Mouse (Mus musculus) hindlimb bud, embryonic 11.5 days (tissue): ENCODE results near the gene Gm10447.

ENCODE experiments used
- DNase-seq: peaks from one replicate; pipeline ENCODE4 v3.0.0-alpha.2; 2012; ENCODE audit warnings: low read depth, low spot score; ENCODE audit errors: extremely low spot score

Gene Gm10447

DNA sequence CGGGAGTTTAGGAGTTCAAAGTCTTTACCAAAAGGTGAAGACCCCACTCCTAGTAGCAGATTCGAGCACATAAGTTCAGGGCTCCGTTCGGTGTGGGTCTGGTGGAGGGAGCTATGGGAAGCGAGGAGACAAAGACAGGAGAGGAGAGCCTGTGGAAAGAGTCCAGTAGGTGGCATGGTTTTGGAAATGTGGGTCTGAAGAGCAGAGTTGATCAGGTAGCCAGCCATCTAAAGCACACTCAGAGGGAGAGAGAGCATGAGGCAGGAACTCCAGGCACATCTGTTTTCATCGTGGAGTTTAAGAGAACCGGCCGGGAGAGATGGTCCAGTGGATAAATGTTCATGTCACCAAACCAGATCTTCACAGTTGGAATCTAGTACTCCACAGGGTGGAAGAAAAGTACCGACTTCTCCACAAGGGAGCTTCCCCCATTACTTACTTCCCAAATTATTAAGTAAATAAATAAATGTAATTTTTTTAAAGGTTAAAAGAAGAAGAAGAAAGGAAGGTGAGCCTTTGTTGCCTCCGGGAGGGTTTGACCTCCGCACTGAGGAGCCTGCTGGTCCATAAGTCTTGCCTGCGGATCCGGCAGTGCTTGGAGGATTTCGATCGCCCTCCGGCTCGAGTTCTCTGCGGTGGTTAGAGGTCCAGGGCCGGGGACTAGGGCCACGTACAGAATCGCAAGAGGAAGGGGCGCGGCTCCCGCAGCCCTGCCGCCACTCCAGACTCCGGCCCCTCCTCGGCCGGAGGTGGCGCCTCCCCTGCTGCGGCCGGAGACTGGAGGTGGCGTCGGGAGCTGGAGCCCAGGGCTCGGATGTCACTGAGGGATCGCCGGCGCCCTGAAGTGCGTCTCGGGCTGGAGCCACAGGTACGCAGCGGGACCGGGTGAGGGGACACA, at the start of gene Gm10447, which contains the start of gene Shroom1:
TSS of gene Gm10447 (minus strand) at position 637 of the 898 bp plus-strand sequence.
TSS of gene Shroom1 (plus strand) at position 732 of the 898 bp plus-strand sequence.
- DNase-seq, result no peak

DNA sequence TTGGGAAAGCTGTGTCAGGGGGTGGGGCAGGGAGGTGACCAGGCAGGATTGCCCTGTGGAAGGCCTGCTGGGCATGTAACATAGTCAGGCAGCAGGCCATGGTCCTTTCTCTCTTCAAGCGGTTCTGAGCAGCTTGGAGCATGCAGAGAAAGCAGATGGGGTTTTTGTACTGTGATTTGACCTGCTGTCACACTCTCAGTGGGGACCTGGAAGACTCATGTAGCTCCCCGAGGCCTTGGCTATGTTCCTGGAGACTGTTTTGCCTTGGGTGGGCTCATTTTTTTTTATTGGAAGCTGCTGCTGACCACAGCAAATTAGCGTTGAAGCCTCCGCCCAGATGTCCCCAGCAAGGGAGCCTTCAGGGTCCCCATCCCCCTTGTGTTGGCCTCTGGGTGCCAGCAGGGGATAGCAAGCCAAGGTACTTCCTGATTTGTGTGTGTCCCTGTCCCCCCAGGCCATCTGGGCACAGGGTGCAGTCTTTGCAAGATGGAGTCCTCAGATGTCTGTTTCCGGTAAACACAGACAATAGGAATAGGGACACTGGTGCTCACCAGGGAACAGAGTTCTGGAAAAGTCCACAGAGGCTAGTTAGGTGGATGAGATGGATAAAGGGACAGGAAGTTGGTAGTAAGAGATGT, 48.2 kb upstream of the Gm10447 start:
- DNase-seq, result no peak

DNA sequence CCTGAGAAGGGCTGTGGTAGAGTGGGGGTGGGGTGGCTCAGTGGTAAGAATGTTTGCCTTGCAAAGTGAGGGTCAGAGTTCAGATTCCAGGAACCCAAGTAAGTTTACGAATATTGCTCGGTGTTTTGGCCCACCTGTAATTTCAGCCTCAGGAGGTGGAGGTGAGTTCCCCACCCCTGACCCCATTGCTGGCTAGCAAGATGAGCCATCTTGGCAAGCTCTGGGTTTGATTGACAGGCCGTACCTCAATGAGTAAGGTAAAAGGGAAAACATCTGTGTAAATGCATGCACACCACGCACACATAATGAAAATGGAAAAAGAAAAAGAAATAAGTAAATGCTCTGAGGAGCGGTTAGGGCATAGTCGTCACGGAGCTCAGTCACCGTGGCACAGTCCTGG, 47.5 kb upstream of the Gm10447 start:
- no peak for DNase-seq

DNA sequence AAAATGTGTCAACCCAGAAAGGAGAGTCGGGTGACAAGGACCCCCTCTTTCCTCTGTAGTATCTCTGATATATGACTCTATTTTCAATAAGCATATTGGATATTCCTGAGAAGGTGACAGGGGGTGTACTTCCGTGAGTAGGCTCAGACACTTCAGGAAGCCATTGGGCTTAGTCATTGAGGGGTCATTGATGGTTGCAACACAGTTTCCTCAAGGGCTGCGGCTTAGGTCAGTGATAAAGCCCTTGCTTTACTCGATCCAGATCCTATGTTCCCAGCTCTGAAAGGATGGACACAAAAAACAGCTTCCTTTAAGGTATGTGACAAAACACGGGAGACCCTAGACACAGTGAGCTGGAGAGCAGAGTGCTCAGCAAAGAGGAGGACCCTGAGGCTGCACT, 46.8 kb upstream of the Gm10447 start:
- no peak for DNase-seq

DNA sequence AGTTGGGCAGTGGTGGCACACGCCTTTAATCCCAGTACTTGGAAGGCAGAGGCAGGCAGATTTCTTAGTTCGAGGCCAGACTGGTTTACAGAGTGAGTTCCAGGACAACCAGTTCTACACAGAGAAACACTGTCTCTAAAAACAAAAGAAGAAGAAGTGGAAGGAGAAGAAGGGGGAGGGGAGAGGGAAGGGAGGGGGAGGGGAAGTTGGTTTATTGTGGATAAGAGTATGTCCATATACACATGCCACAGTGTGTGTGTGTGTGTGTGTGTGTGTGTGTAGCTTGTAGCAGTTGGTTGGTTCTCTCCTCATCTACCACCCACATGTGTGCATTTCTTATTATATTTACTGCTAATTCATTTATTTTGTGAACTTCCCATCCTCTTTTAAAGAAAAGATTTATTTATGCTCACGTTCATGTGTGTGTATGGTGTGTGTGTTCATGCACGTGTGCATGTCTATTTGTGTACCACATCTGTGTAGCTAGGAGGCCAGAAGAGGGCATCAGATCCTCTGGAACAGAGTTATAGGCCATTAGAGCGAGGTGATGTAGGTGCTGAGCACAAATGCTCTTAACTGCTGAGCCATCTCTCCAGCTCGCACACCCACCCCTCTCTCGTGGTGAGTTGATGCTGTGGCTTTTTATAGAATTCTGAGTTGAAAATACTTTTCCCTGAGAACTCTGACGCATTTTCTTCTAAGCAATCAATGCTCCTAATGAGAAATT, 45.3 kb upstream of the Gm10447 start:
- no peak for DNase-seq

DNA sequence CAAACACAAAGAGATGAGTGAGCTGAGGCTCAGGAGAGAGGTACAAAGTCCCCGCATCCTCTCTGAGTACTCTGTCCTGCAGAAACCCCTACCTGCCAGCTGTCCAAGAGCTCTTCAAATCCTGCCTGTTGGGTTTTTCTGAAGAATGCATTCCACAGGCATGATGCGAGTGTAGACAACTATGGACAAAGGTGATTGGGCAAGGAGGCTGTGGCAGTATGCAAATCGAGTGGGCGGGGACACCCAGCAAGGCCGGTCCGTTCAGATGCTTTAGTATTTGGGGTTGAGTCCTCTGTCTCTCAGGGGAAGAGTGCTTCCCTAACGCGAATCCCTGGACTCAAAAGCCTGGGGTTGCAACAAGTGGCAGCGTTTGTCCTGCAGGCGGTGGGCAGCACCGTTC, 43.7 kb upstream of the Gm10447 start:
- no peak for DNase-seq

DNA sequence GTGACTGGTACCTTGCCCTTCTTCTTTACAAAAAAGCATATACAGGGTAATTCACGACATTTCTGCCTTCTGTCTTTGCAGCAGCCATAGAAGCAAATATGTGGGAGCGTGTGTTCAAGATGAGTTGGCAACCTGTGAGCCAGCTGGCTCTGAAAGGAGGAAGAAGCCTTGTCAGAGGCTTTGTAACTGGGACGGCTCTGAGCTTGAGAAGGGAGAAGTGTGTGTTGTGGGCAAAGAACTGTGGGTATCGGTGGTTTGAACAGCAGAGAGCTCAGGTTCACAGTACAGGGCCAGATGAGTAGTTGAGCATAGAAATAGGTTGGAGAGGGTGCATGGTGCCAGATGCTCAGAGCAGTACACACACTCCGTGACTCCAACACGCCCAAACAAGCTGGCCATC, 40.0 kb upstream of the Gm10447 start:
- no peak for DNase-seq

DNA sequence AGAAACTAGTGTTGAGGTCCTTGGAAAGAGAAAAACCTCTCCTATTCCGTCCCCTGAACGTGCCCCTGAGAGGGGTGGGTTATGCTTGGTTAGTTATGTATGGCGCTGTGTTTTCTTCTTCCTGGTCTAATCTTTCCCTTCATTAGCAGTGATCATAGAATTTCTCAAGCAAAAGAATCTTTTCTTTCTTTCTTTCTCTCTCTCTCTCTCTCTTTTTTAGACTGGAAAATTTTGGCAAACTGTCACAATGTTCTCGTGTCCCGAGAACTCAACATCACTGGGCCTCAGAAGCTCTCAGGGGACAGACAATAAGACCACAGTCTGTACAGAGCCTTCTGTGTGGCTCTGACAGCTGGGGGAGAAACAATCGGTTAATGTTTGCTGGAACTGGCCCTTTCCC, 38.5 kb upstream of the Gm10447 start:
- no peak for DNase-seq

DNA sequence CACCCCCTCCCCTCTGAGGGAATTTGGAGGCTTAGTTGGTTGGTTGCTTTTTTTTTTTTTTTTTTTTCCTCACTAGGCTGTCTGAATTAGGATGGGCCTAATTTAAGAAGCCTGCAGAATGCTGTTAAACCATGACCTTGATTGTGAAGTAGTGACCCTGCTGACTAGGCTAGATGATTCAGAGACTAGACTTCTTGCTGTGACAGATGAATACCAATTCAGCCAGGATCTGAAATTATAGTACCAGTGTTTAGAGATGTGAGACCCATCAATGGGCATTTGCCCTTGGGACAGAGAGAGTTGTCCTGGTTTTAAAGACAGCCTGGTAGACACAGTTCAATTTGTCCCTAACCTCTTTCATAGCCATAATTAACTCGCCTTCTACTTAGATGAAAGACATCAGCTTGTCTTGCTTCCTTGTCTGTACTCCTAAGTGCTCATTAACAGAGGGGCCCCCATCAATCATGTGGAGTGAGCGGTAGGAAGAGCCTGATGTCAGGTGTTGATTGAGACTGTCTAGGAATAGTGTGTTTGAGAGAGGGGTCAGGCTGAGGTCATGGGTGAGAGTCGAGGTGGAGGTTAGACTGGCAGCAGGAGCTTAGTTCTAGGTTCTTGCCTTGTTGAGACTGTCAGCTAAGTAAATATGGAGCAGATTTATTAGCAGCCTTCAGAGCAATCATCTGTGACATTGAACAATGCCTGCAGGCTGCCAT, 36.5 kb upstream of the Gm10447 start:
- no peak for DNase-seq

DNA sequence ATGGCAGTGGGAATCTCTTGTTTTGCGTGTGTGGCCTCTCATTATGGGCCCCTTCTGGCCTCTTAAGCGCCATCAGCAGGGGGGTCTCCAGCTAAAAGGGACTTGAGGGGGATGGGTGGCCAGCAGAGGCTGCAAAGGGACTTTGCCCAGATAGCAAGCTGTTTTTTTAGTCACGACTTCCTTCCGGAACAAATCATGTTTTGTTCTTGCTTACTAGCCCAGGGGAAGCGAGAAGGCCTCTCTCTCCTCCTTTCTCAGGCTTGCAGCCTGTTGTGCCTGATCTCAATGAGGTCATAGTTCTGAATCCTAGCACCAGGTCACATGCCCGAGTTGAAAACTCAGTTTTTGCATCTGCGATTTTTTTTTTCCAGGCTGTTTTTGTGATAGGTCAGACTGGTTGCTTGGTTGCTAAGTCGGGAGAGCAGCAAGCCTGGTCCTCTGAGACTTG, 35.1 kb upstream of the Gm10447 start:
- no peak for DNase-seq

DNA sequence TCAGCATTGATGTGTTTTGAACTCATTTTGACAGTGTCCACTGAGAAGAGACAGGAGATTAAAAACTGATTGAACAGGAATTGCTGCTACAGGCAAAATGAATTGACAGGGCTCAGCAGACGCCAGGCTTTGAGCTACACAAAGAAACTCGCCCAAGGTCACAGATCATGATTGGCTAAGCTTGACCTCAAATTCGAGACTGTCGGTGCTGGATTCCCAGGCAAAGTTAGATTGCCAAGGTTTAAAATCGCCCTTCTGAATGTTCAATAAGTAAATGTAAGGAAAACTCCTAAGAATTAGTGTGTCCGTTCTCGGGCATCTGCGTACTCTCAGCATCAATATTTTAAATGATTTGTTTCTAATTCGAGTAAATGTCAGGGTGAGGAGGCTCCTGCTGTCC, 32.5 kb upstream of the Gm10447 start:
- no peak for DNase-seq

DNA sequence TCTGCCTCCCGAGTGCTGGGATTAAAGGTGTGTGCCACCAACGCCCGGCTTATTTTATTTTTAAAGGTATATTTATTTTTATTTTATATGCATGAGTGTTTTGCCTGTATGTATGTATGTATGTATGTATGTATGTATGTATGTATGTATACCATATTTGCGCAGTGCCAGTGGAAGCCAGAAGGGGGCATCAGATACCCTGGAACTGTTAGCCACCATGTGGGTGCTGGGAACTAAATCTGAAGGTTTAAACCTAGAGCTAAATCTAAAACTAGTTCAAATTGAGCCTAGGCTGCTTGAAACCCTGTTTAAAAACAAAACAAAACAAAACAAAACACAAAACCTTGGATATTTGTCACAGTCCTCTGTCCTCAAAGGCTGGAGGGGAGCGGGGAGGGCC, 32.1 kb upstream of the Gm10447 start:
- DNase-seq, result no peak

DNA sequence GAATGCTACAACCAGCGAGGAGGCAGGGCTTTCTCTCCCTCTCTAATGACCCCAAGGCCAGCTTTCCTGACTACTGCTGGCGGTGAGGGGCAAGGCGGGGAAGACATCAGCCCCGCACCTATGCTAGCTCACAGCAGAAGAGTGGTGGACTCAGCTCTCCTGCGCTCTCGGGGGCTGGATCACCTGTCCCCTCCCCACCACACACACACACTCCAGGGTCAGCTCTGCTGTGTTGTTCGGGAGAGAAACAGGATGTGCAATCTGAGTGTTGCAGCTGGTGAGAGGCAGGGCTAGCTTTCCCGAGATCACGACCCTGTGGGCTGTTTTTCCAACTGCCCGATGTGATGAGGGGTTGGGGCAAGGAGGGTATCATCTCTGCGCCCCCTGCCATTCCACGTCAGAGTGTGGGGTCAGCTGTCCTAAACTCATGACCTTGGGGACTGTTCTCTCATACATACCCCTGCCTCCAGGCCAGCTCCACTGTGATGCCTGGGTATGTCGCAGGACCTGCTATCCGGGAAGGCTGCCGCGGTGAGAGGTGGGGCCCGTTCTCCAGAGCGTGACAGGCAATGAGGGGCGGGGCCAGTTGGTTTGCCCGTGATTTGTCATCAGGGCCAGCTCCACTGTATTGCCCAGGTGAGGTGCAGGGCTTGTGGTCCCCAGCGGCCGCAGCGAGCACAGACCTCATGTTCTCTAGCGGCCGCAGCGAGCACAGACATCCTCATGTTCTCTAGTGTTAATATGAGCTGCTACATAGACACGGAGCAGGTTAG, 30.1 kb upstream of the Gm10447 start:
- no peak for DNase-seq

DNA sequence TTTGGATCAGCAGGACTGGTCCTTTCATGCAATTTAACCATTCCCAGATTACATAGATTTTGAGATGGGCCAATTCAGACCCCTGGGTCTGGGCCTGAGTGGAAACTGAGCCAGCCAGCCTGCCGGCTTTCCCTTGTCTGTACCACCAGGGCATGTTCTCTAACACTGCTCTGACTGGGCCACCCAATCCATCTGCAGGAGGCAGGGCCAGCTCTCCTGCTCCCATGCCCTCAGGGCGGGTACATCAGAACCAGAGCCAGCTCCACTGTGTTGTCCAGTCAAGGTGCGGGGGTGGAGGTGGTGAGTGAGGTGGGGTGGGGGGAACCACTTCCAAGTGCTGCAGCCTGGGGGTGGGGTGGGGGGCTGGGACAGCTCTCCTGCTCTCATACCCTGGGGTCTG, 29.4 kb upstream of the Gm10447 start:
- no peak for DNase-seq

DNA sequence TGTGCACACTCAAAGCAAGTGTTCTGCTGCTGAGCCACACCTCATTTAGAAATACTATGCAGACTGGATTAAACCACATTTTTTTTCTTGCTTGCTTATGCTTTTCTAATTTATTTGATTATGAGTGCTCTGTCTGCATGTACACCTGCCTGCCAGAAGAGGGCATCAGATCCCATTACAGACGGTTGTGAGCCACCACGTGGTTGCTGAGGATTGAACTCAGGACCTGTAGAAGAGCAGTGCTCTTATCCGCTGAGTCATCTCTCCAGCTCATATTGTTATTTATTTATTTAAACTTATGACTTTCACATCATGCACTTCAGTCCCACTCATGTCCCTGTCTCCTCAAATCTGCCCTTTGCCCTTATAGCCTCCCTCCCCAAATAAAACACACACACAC, 28.8 kb upstream of the Gm10447 start:
- no peak for DNase-seq

DNA sequence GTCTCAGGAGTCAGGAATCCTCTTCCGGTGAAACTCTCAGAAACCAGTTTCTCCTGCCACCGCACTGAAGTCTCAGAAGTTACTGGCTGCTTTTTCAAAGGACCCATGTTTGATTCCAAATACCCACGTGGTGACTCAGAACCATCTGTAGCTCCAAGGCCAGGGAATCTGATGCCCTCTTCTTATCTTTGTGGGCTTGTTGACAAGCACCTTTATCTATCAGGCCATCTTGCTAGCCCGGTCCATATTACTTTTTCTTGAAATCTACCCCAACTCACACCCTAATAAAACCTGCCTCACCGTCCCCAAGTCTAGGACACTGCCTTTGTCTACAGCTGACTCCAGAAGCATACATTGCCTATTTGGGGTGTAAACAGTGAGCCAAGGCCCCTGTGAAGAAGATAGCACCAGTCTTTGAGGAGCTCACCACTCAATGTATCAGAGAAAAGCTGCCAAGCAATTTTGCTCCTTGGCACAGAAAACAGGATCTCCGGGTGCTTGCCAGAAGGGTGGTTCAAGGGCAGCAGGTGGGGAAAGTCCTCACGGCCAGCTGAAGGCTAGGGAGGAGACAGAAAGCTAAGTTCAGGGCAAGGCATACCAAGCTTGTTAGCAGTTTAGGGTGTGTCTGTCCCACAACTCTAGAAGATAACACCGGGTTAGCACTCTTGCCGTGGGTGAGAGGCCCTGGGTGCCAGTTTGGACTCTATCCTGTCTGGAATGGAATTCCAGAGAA, 26.4 kb upstream of the Gm10447 start:
- no peak for DNase-seq

DNA sequence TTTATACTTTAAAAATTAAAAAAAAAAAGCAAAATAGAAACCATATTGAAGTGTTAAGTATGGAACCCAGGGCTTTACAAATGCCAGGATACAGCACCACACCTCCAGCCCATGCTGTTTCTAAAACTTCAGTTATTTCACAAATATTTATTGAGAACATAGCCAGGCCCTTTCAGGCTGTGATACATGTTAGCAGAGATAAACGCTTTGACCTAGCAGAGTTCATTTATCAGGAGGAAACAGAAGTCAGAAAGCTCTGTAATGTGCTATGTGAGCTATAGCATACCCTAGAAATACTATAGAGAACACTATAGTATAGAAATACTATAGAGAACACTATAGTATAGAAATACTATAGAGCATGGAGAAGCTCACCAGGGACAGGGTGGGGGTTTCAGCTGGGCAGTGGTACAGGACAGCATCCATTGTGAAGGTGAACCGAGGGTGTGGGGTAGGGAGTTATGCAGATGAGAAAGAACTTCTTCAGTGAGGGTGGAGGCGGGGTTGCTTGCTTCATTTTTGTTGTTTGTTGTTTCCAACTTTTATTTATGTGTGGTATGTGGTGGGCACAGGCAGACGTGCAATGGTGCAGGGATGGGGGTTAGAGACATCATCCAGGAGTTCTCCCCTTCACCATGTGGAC, 24.3 kb upstream of the Gm10447 start:
- DNase-seq, result no peak

DNA sequence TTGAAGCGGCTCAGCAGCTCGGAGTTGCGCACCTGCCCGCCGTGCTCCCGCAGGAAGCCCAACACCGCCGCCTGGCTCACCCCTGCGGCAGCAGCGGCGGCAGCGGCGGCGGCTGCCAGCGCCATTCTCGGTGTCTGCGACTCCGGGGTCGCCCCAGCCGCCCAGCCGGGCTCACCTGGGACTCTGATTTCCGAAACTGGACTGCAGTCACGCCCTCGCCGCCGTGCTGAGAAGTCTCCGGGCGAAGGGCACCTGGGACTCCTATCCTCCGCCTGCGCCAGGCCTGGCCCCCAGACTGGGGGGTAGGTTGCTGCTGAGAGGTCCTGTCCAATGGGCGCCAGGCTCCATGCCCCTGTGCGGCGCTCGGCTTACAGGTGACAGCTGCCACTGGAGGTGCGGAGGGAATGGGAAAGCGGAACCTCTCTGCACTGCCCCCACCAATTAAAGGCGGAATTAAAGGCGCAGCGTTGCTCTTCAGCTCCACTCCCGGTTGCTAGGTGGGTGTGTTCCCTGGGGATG, 22.9 kb upstream of the Gm10447 start, which contains the start of the genes Gm9945 and Sowaha:
TSS of gene Gm9945 (plus strand) at position 384 of the 519 bp plus-strand sequence.
TSS of gene Sowaha (minus strand) at position 492 of the 519 bp plus-strand sequence.
- DNase-seq, result no peak
